Mouse (Mus musculus): ENCODE measurements around the gene Sema4b.

Sema4b gene

GRCm38 (mm10) chr7:80186531-80187296 lies at the start of gene Sema4b:
Gene Sema4b, plus strand, starts transcription at chr7:80186841.
- DNase-seq (ENCODE audit: low spot score), result peak; percentile 94

- DNase-seq (ENCODE audit: low spot score), result no peak
These were observed 48.3 kb upstream of the Sema4b start for GRCm38 (mm10) chr7:80138375-80138774.

GRCm38 (mm10) chr7:80140815-80141214 lies 45.8 kb upstream of the Sema4b start:
- DNase-seq (ENCODE audit: low spot score), result peak; percentile 38

- peak; percentile 22 for DNase-seq (ENCODE audit: low spot score)
These were observed 43.0 kb upstream of the Sema4b start for GRCm38 (mm10) chr7:80143331-80144273.

- DNase-seq (ENCODE audit: low spot score), result no peak
These were observed 41.9 kb upstream of the Sema4b start for GRCm38 (mm10) chr7:80144695-80145094.

GRCm38 (mm10) chr7:80146077-80146476 lies 40.6 kb upstream of the Sema4b start:
- no peak for DNase-seq (ENCODE audit: low spot score)

GRCm38 (mm10) chr7:80149356-80149755 lies 37.3 kb upstream of the Sema4b start:
- DNase-seq (ENCODE audit: low spot score), result peak; percentile 51

GRCm38 (mm10) chr7:80152152-80152551 lies 34.5 kb upstream of the Sema4b start:
- no peak for DNase-seq (ENCODE audit: low spot score)

- DNase-seq (ENCODE audit: low spot score), result no peak
These were observed 33.9 kb upstream of the Sema4b start for GRCm38 (mm10) chr7:80152756-80153155.

- no peak for DNase-seq (ENCODE audit: low spot score)
These were observed 32.0 kb upstream of the Sema4b start for GRCm38 (mm10) chr7:80154689-80155088.

- DNase-seq (ENCODE audit: low spot score), result peak; percentile 47
These were observed 29.9 kb upstream of the Sema4b start for GRCm38 (mm10) chr7:80156711-80157227.

- no peak for DNase-seq (ENCODE audit: low spot score)
These were observed 28.0 kb upstream of the Sema4b start for GRCm38 (mm10) chr7:80158496-80159268.

GRCm38 (mm10) chr7:80160293-80160944 lies 26.2 kb upstream of the Sema4b start:
- DNase-seq (ENCODE audit: low spot score), result peak; percentile 44

- DNase-seq (ENCODE audit: low spot score), result peak; percentile 73
These were observed 25.7 kb upstream of the Sema4b start for GRCm38 (mm10) chr7:80160945-80161306.

GRCm38 (mm10) chr7:80165432-80165831 lies 21.2 kb upstream of the Sema4b start:
- no peak for DNase-seq (ENCODE audit: low spot score)

- peak; percentile 56 for DNase-seq (ENCODE audit: low spot score)
These were observed 19.9 kb upstream of the Sema4b start for GRCm38 (mm10) chr7:80166740-80167139.

GRCm38 (mm10) chr7:80169847-80170246 lies 16.8 kb upstream of the Sema4b start:
- DNase-seq (ENCODE audit: low spot score), result no peak

- peak; percentile 73 for DNase-seq (ENCODE audit: low spot score)
These were observed 15.3 kb upstream of the Sema4b start for GRCm38 (mm10) chr7:80171345-80171744.

- DNase-seq (ENCODE audit: low spot score), result no peak
These were observed 14.3 kb upstream of the Sema4b start for GRCm38 (mm10) chr7:80172069-80172956.

GRCm38 (mm10) chr7:80176159-80176558 lies 10.5 kb upstream of the Sema4b start:
- no peak for DNase-seq (ENCODE audit: low spot score)
